21 mouse cellular contexts compared by ENCODE assay signal in genomic region chr10:116140226-116140625, GRCm38 (mm10). TPM values are rescaled to one million over a fixed set of nuclear protein-coding genes. Genes with fewer than 3 reads are reported as not detected.
"Had no signal": no experiment of that assay in that cellular context is flagged by ENCODE, and none has a peak within 500 bp of the region (broad histone marks: within the 10 kb centered on the region; RNA-seq: fewer than 3 reads in every experiment).

No protein-coding gene starts in this region.

- DNase-seq: kidney, postnatal 10 days; lung, embryonic 14.5 days; lung, postnatal 10 days; right cerebral cortex, postnatal 14 days; thymus, adult 2 months; thymus, postnatal 36 days had no signal

- H3K9ac ChIP-seq: liver, embryonic 15.5 days; lung, embryonic 14.5 days; midbrain, embryonic 12.5 days; stomach, embryonic 15.5 days had no signal

- H3K4me2 ChIP-seq: liver, embryonic 11.5 days; liver, embryonic 15.5 days; lung, embryonic 14.5 days; midbrain, embryonic 12.5 days; stomach, embryonic 15.5 days had no signal

- H3K4me3 ChIP-seq: limb, embryonic 10.5 days; liver, embryonic 15.5 days; midbrain, embryonic 12.5 days; stomach, embryonic 15.5 days had no signal

- H3K27ac ChIP-seq: limb, embryonic 10.5 days; liver, embryonic 15.5 days; midbrain, embryonic 12.5 days; stomach, embryonic 15.5 days had no signal

- H3K36me3 ChIP-seq: limb, embryonic 10.5 days; liver, embryonic 15.5 days; midbrain, embryonic 12.5 days; stomach, embryonic 15.5 days had no signal

- H3K4me1 ChIP-seq: limb, embryonic 10.5 days; liver, embryonic 15.5 days; midbrain, embryonic 12.5 days; stomach, embryonic 15.5 days had no signal

- H3K27me3 ChIP-seq: liver, embryonic 15.5 days; midbrain, embryonic 12.5 days; stomach, embryonic 15.5 days had no signal

- H3K9me3 ChIP-seq: limb, embryonic 10.5 days; liver, embryonic 15.5 days; midbrain, embryonic 12.5 days; stomach, embryonic 15.5 days had no signal

RNA-seq across cellular contexts. Expression of gene 4933416C03Rik, which starts 26.5 kb away (rescaled TPM):
- total RNA-seq: layer of hippocampus, adult 8-10 months; layer of hippocampus, postnatal 14 days; left cerebral cortex, adult 18-20 months; left cerebral cortex, postnatal 10 days; megakaryocyte-erythroid progenitor cell, adult 5-6 weeks; midbrain, postnatal 0 days had no signal
- polyA plus RNA-seq: kidney, embryonic 14.5 days; large intestine, adult 2 months; limb, embryonic 10.5 days; limb, embryonic 14.5 days; liver, embryonic 11.5 days; liver, embryonic 15.5 days; lung, embryonic 14.5 days; midbrain, embryonic 12.5 days; midbrain, postnatal 0 days; spleen, adult 2 months; stomach, embryonic 15.5 days; thymus, adult 2 months had no signal
